Mouse (Mus musculus) myocyte (in vitro differentiated cells): ENCODE results near the gene Cant1.

Source experiments
- CEBPB ChIP-seq: IDR thresholded peaks from 2 replicates; pipeline ENCODE4 v1.6.1; 2011; ENCODE audit warnings: mild to moderate bottlenecking, moderate library complexity; ENCODE audit not compliant: poor library complexity, insufficient read depth, severe bottlenecking
- E2F4 ChIP-seq: IDR thresholded peaks from one replicate; pipeline ENCODE4 v1.6.1; 2011; ENCODE audit warnings: mild to moderate bottlenecking, control low read depth, moderate library complexity; ENCODE audit not compliant: insufficient read depth
- MAX ChIP-seq: IDR thresholded peaks from one replicate; pipeline ENCODE4 v1.6.1; 2011; ENCODE audit warnings: low read depth, mild to moderate bottlenecking, control low read depth
- MYOG ChIP-seq, 3 experiments: IDR thresholded peaks; one replicate each; pipeline ENCODE4 v1.6.1; 2011; ENCODE audit warnings: control low read depth in 2 of 3, low read depth in 2 of 3, mild to moderate bottlenecking in 2 of 3; ENCODE audit not compliant: insufficient read length in 2 of 3, control insufficient read depth in 1 of 3, insufficient read depth in 1 of 3
- POLR2A ChIP-seq: IDR thresholded peaks from one replicate; pipeline ENCODE4 v1.6.1; 2011; ENCODE audit warnings: low read depth, mild to moderate bottlenecking, control low read depth, moderate library complexity; ENCODE audit not compliant: insufficient read length
- POLR2AphosphoS2 ChIP-seq: IDR thresholded peaks from one replicate; pipeline ENCODE4 v1.6.1; 2011; ENCODE audit warnings: low read depth, control low read depth; ENCODE audit not compliant: insufficient read length
- SRF ChIP-seq: IDR thresholded peaks from one replicate; pipeline ENCODE4 v1.6.1; 2011; ENCODE audit warnings: low read depth; ENCODE audit not compliant: control insufficient read depth, insufficient read length
- TCF12 ChIP-seq: IDR thresholded peaks from one replicate; pipeline ENCODE4 v1.6.1; 2011; ENCODE audit warnings: mild to moderate bottlenecking, control low read depth; ENCODE audit not compliant: poor library complexity, insufficient read depth, severe bottlenecking
- TCF3 ChIP-seq: IDR thresholded peaks from one replicate; pipeline ENCODE4 v1.6.1; 2011; ENCODE audit warnings: low read depth, control low read depth; ENCODE audit not compliant: insufficient read length
- USF1 ChIP-seq: IDR thresholded peaks from one replicate; pipeline ENCODE4 v1.6.1; 2011; ENCODE audit warnings: low read depth, mild to moderate bottlenecking, control low read depth, moderate library complexity

- TF ChIP-seq TCF12 (no peak), SRF (peak; percentile 48), POLR2A (peak; percentile 97), MAX (no peak), E2F4 (no peak), USF1 (no peak), POLR2AphosphoS2 (peak; percentile 82), CEBPB (no peak), TCF3 (no peak), MYOG (IDR thresholded peaks at IDR 0.05; ENCODE audit: control insufficient read depth in 1 of 3, insufficient read depth in 1 of 3, insufficient read length in 2 of 3, low read depth in 2 of 3) (no peak)
Measured at GRCm38 (mm10) chr11:118418834-118419504, at the start of gene Cant1.
